Mouse (Mus musculus) midbrain, embryonic 11.5 days (tissue): ENCODE results near the gene Bub1b. TPM values are rescaled to one million over a fixed set of nuclear protein-coding genes. Genes with fewer than 3 reads are reported as not detected.

Experiments used
- ATAC-seq: fragments of 200-750 bp; cut with Nextera tagmentation; 2 replicates; pipeline ENCODE4 v1.8.0; 2017; ENCODE audit warnings: moderate TSS enrichment, moderate library complexity; ENCODE audit not compliant: low FRiP score
- DNase-seq: peaks from one replicate; pipeline ENCODE4 v3.0.0; 2015; ENCODE audit warnings: low spot score; ENCODE audit errors: missing footprints
- H3K27ac ChIP-seq: fragments of 300-500 bp; sonication (generic); 2 replicates; pipeline ENCODE4 v1.5.1; 2014; ENCODE audit warnings: low read depth, low read length
- H3K27me3 ChIP-seq: fragments of 300-500 bp; sonication (generic); 2 replicates; pipeline ENCODE4 v1.6.1; 2014; ENCODE audit warnings: mild to moderate bottlenecking, low read length, moderate library complexity, mixed read lengths; ENCODE audit not compliant: control insufficient read depth, insufficient read depth
- H3K36me3 ChIP-seq: fragments of 300-500 bp; sonication (generic); 2 replicates; pipeline ENCODE4 v1.6.1; 2014; ENCODE audit warnings: mild to moderate bottlenecking, low read length, moderate library complexity, mixed read lengths; ENCODE audit not compliant: control insufficient read depth, insufficient read depth
- H3K4me1 ChIP-seq: fragments of 300-500 bp; sonication (generic); 2 replicates; pipeline ENCODE4 v1.6.1; 2014; ENCODE audit warnings: low read length; ENCODE audit not compliant: control insufficient read depth, insufficient read depth
- H3K4me2 ChIP-seq: fragments of 300-500 bp; sonication (generic); 2 replicates; pipeline ENCODE4 v1.6.1; 2014; ENCODE audit warnings: mild to moderate bottlenecking, moderate library complexity
- H3K4me3 ChIP-seq: fragments of 300-500 bp; sonication (generic); 2 replicates; pipeline ENCODE4 v1.5.1; 2014; ENCODE audit warnings: low read depth, low read length
- H3K9ac ChIP-seq: fragments of 300-500 bp; sonication (generic); 2 replicates; pipeline ENCODE4 v1.6.1; 2014; ENCODE audit warnings: low read length
- H3K9me3 ChIP-seq: fragments of 300-500 bp; sonication (generic); 2 replicates; pipeline ENCODE4 v1.6.1; 2016; ENCODE audit warnings: low read length; ENCODE audit not compliant: control insufficient read depth
- WGBS: fragments of 180-500 bp; shearing (Covaris S2); extraction: QIAGEN DNeasy Blood & Tissue Kit; methylation state at CpG from one replicate; pipeline ENCODE4 v1.1.7; 2014; 5-methylcytosine and 5-hydroxymethylcytosine counted together
- polyA plus RNA-seq: library from polyadenylated mRNA; unstranded; fragments of >200 nt; fragmentation: Nextera tagmentation; extraction: Ambion mirVana; gene quantifications from 2 replicates; pipeline ENCODE4 v1.2.1, GENCODE M21; 2014

Bub1b gene
- polyA plus RNA-seq, 1 experiment from 2014 or later: 115 TPM

DNA sequence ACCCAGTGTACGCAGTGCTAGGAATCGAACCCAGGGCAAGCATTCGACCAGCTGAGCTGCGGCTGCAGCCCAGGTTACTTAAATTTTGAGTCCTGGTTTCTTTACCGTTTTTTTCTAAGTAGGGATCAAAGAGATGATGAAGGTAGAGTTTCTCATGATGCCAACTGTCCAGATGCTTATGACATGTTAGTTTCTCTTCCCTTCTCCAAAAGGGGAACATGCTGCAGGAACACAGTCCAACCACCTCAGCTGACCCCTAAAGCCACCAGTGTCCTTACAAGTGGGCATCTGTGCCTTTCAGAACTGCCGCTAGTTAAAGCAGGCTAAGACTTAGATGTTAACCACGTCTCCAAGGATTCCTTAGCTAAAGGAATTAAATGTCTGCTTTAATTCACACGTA, 30.8 kb upstream of the Bub1b start:
- no peak overlapping the region for H3K4me3 ChIP-seq
- 86% methylated on average over 8 of the region's 8 CpGs for WGBS
- no peaks in the 10 kb centered on the region for H3K4me1 ChIP-seq
- no peaks in the 10 kb centered on the region for H3K9me3 ChIP-seq
- no peak overlapping the region for H3K9ac ChIP-seq
- no peaks in the 10 kb centered on the region for H3K36me3 ChIP-seq
- no peak overlapping the region for H3K4me2 ChIP-seq
- no peak for ATAC-seq
- no peak for DNase-seq
- H3K27ac ChIP-seq: no peak overlapping the region
- H3K27me3 ChIP-seq: no peaks in the 10 kb centered on the region

DNA sequence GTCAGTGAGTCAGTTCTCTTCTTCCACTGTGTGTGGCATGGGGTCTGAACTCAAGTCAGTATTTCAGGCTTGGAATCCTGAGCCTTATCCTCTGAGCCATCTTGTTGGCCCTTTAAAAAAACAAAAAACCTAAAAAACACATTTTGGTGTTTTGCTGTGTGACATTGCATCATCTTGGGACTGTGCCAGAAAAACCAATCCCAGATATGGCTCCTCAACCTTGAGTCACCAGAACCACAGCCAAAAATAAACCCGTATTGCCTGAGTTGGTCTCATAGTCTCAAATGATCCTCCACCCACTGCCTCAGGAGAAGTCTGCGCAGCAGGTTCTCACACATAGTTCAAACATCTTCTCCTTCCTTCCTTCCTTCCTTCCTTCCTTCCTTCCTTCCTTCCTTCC, 27.1 kb upstream of the Bub1b start:
- no peak for ATAC-seq
- H3K27ac ChIP-seq: no peak overlapping the region
- WGBS: 90% methylated on average over 2 of the region's 2 CpGs

GRCm38 (mm10) chr2:118572183-118572836, 25.7 kb upstream of the Bub1b start:
- H3K36me3 ChIP-seq: no peaks in the 10 kb centered on the region
- H3K27me3 ChIP-seq: no peaks in the 10 kb centered on the region
- H3K4me1 ChIP-seq: no peaks in the 10 kb centered on the region
- H3K4me2 ChIP-seq: no peak overlapping the region
- no peak overlapping the region for H3K9ac ChIP-seq
- H3K4me3 ChIP-seq: no peak overlapping the region
- H3K27ac ChIP-seq: no peak overlapping the region
- ATAC-seq (no peak), DNase-seq (no peak)
- WGBS: 60% methylated on average over 9 of the region's 9 CpGs
- no peaks in the 10 kb centered on the region for H3K9me3 ChIP-seq

More for the DNA sequence above, 27.1 kb upstream of the Bub1b start:
- H3K9me3 ChIP-seq: no peaks in the 10 kb centered on the region
- H3K9ac ChIP-seq: no peak overlapping the region
- no peaks in the 10 kb centered on the region for H3K36me3 ChIP-seq
- no peaks in the 10 kb centered on the region for H3K4me1 ChIP-seq
- no peaks in the 10 kb centered on the region for H3K27me3 ChIP-seq
- H3K4me3 ChIP-seq: no peak overlapping the region
- H3K4me2 ChIP-seq: no peak overlapping the region
- DNase-seq: no peak

- no peaks in the 10 kb centered on the region for H3K9me3 ChIP-seq
- no peaks in the 10 kb centered on the region for H3K4me1 ChIP-seq
- H3K36me3 ChIP-seq: no peaks in the 10 kb centered on the region
- DNase-seq (no peak), ATAC-seq (no peak)
- H3K4me3 ChIP-seq: no peak overlapping the region
- no peak overlapping the region for H3K27ac ChIP-seq
- H3K4me2 ChIP-seq: no peak overlapping the region
- no peaks in the 10 kb centered on the region for H3K27me3 ChIP-seq
- 90% methylated on average over 3 of the region's 3 CpGs for WGBS
- no peak overlapping the region for H3K9ac ChIP-seq
Measured at GRCm38 (mm10) chr2:118573135-118573534, 24.9 kb upstream of the Bub1b start.

- H3K4me2 ChIP-seq: no peak overlapping the region
- WGBS: 78% methylated on average over 5 of the region's 5 CpGs
- H3K4me1 ChIP-seq: no peaks in the 10 kb centered on the region
- no peak overlapping the region for H3K27ac ChIP-seq
- H3K9ac ChIP-seq: no peak overlapping the region
- no peaks in the 10 kb centered on the region for H3K27me3 ChIP-seq
- no peak for ATAC-seq
- H3K4me3 ChIP-seq: no peak overlapping the region
- no peaks in the 10 kb centered on the region for H3K36me3 ChIP-seq
- H3K9me3 ChIP-seq: no peaks in the 10 kb centered on the region
- DNase-seq: no peak
Measured at GRCm38 (mm10) chr2:118586013-118586412, 12.0 kb upstream of the Bub1b start.

DNA sequence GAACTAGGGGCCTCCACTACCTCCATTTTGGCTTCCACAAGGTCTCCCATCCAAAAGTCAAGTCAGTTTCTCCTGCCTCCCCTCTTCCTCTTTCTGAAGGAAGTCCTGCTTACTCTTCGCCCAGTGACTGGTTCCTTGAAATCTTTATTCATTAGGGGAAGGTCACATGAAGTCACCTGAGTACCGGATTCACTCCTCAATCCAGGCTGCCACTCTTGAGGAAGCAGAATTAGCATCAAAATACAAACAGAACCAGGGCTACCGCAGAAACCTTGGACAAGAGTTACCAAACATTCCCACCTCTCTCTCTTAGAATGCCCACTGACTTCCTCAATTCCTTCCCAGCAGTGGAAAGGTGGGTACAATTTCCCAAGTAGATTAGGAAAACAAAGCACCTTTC, 10.3 kb upstream of the Bub1b start:
- Histone ChIP-seq H3K4me2 (no peak overlapping the region), H3K27me3 (no peaks in the 10 kb centered on the region), H3K9me3 (no peaks in the 10 kb centered on the region), H3K36me3 (no peaks in the 10 kb centered on the region), H3K4me1 (no peaks in the 10 kb centered on the region), H3K4me3 (no peak overlapping the region), H3K27ac (no peak overlapping the region), H3K9ac (no peak overlapping the region)
- 68% methylated on average over 3 of the region's 3 CpGs for WGBS
- DNase-seq (no peak), ATAC-seq (no peak)

GRCm38 (mm10) chr2:118591083-118591482, 6.9 kb upstream of the Bub1b start:
- no peaks in the 10 kb centered on the region for H3K36me3 ChIP-seq
- DNase-seq (peak; percentile 66), ATAC-seq (no peak)
- no peak overlapping the region for H3K4me3 ChIP-seq
- H3K4me2 ChIP-seq: no peak overlapping the region
- no peaks in the 10 kb centered on the region for H3K9me3 ChIP-seq
- WGBS: 95% methylated on average over 4 of the region's 4 CpGs
- no peak overlapping the region for H3K27ac ChIP-seq
- H3K4me1 ChIP-seq: no peaks in the 10 kb centered on the region
- no peaks in the 10 kb centered on the region for H3K27me3 ChIP-seq
- H3K9ac ChIP-seq: no peak overlapping the region

DNA sequence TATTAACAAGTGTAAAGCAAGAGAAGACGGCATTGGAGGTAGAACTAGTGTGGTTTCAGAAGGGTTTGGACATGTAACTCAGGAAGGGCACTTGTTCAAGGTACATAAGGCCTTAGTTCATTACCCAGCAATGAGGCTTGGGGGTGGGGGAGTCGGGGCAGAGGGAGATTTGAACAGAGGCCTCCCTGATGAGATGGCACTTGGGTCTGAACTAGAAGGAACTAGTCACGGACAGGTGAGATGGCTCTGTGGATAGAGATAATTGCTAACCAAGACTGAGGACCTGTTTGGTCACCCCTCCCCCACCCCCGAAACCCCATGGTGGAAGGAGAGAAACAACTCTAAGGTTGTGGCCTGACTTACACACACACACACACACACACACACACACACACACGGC, 1.1 kb downstream of the Bub1b start:
- H3K9ac ChIP-seq: peak overlapping the region; percentile 78
- no peaks in the 10 kb centered on the region for H3K9me3 ChIP-seq
- H3K4me3 ChIP-seq: peak overlapping the region; percentile 73
- peak overlapping the region; percentile 65 for H3K4me2 ChIP-seq
- H3K27ac ChIP-seq: no peak overlapping the region
- ATAC-seq (no peak), DNase-seq (peak; percentile 83)
- peaks cover 7% of the 10 kb centered on the region for H3K36me3 ChIP-seq
- H3K27me3 ChIP-seq: no peaks in the 10 kb centered on the region
- WGBS: 43% methylated on average over 5 of the region's 5 CpGs
- H3K4me1 ChIP-seq: peaks cover 9% of the 10 kb centered on the region

- no peak overlapping the region for H3K9ac ChIP-seq
- H3K4me2 ChIP-seq: no peak overlapping the region
- no peak overlapping the region for H3K27ac ChIP-seq
- peak; percentile 76 for DNase-seq
- H3K27me3 ChIP-seq: no peaks in the 10 kb centered on the region
- H3K36me3 ChIP-seq: peaks cover 23% of the 10 kb centered on the region
- H3K4me3 ChIP-seq: no peak overlapping the region
- no peaks in the 10 kb centered on the region for H3K9me3 ChIP-seq
- peaks cover 9% of the 10 kb centered on the region for H3K4me1 ChIP-seq
- WGBS: 90% methylated on average over 18 of the region's 18 CpGs
- ATAC-seq: no peak
Measured at GRCm38 (mm10) chr2:118601599-118602263, 3.7 kb downstream of the Bub1b start.
